Mouse (Mus musculus) ES-E14 (cell line): ENCODE data around the gene Dcaf5. TPM values are rescaled to one million over a fixed set of nuclear protein-coding genes. Genes with fewer than 3 reads are reported as not detected.

ENCODE experiments used
- DNase-seq: peaks from one replicate; pipeline ENCODE4 v3.0.0-alpha.2; 2013; ENCODE audit warnings: low read depth, low spot score
- H3K27ac ChIP-seq: 2 replicates; pipeline ENCODE4 v1.5.1; 2012; ENCODE audit warnings: low read depth, mild to moderate bottlenecking, low read length, moderate library complexity, mixed read lengths; ENCODE audit not compliant: poor library complexity, insufficient read depth, severe bottlenecking
- H3K36me3 ChIP-seq: 2 replicates; pipeline ENCODE4 v1.6.1; 2012; ENCODE audit warnings: mild to moderate bottlenecking, low read length, moderate library complexity, mixed read lengths; ENCODE audit not compliant: control insufficient read depth, poor library complexity, insufficient read depth, severe bottlenecking
- H3K4me1 ChIP-seq, 2 experiments: fragments of 150-350 bp in 1 of 2; sonication (generic) in 1 of 2; 2 replicates each; pipeline ENCODE4 v1.6.1; 2012; ENCODE audit warnings: low read length in 2 of 2, mild to moderate bottlenecking in 1 of 2, mixed read lengths in 1 of 2; ENCODE audit not compliant: control insufficient read depth in 2 of 2, insufficient read depth in 2 of 2, poor library complexity in 1 of 2
- H3K4me3 ChIP-seq, 2 experiments: fragments of 150-350 bp in 1 of 2; sonication (generic) in 1 of 2; 2 replicates each; pipeline ENCODE4 v1.5.1; 2012; ENCODE audit warnings: low read length in 2 of 2, low read depth in 1 of 2, mild to moderate bottlenecking in 1 of 2, mixed read lengths in 1 of 2; ENCODE audit not compliant: insufficient read depth in 1 of 2, poor library complexity in 1 of 2, severe bottlenecking in 1 of 2
- H3K9ac ChIP-seq: 2 replicates; pipeline ENCODE4 v1.6.1; 2012; ENCODE audit warnings: low read depth, mild to moderate bottlenecking, low read length, mixed read lengths; ENCODE audit not compliant: poor library complexity, insufficient read depth, severe bottlenecking
- H3K9me3 ChIP-seq: fragments of 150-350 bp; sonication (generic); 2 replicates; pipeline ENCODE4 v1.6.1; 2012; ENCODE audit warnings: low read depth, mild to moderate bottlenecking, low read length; ENCODE audit not compliant: control insufficient read depth, insufficient read depth
- CHD2 ChIP-seq: IDR thresholded peaks from 2 replicates; pipeline ENCODE4 v1.6.1; 2014; ENCODE audit warnings: mild to moderate bottlenecking, low read depth, low read length, inconsistent platforms
- HCFC1 ChIP-seq: IDR thresholded peaks from 2 replicates; pipeline ENCODE4 v1.6.1; 2012; ENCODE audit warnings: low read length, inconsistent platforms, borderline replicate concordance; ENCODE audit not compliant: insufficient read depth
- MAFK ChIP-seq: IDR thresholded peaks from 2 replicates; pipeline ENCODE4 v1.6.1; 2014; ENCODE audit warnings: mild to moderate bottlenecking, low read depth, low read length, inconsistent platforms; ENCODE audit not compliant: insufficient read depth
- ZC3H11A ChIP-seq: IDR thresholded peaks from 2 replicates; pipeline ENCODE4 v1.6.1; 2012; ENCODE audit warnings: low read depth, mild to moderate bottlenecking, inconsistent platforms, low read length, borderline replicate concordance
- ZNF384 ChIP-seq: IDR thresholded peaks from 2 replicates; pipeline ENCODE4 v1.6.1; 2012; ENCODE audit warnings: low read depth, low read length, inconsistent platforms
- in situ Hi-C, 2 experiments: fragments of 600-800 bp; cut with MboI; formaldehyde crosslinking; loops; one replicate each; pipeline ENCODE4 v1.15.1; 2025; ENCODE audit warnings: low sequenced_read_pairs in 2 of 2, inconsistent platforms in 1 of 2; ENCODE audit not compliant: unreplicated experiment in 2 of 2
- total RNA-seq: library from RNA; depleted of rRNA; stranded (reverse); fragments of 300-350 nt; gene quantifications from 2 replicates; pipeline ENCODE4 v1.2.3, GENCODE M21; 2012

Dcaf5 gene
- total RNA-seq, 1 experiment: 9.0 TPM

DNA sequence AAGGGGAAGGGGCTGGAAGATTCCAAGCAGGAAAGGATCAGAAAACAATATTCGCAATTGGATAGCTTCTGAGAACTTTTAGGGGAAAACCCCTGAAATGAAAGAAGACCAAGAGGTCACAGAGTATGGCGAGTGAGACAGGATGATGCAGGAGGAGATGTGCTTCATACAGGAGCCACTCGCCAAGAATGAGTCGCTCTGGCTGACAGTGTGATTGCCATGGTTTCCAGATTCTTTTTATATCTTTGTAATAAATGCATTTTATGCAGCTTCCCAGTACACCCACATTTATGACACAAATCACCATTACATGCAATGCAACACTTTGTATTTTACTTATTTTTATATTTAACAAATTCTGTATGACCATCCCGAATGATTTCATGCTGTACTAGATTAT, 49.1 kb downstream of the Dcaf5 start:
- Histone ChIP-seq H3K9ac (no peak overlapping the region), H3K9me3 (no peaks in the 10 kb centered on the region), H3K27ac (no peak overlapping the region), H3K4me3 (no peak overlapping the region), H3K4me1 (no peaks in the 10 kb centered on the region), H3K36me3 (peaks cover 4% of the 10 kb centered on the region)
- TF ChIP-seq ZNF384 (no peak), MAFK (no peak), ZC3H11A (no peak), CHD2 (no peak), HCFC1 (no peak)
- no peak for DNase-seq
- in situ Hi-C loops: no loop called here

DNA sequence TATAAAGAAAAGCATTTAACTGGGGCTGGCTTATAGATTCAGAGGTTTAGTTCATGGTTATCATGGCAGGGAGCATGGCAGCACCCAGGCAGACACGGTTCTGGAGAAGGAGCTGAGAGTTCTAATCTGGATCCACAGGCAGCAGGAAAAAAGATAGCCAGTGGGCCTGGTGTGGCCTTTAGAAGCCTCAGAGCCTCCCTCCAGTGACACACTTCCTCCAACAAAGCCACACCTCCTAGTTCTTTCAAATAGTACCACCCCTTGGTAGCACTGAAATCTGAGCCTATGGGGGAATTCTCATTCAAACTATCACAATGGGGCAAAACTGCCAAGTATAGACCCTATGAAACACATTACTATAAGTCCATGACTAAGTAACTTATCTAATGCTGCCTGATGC, 51.0 kb downstream of the Dcaf5 start:
- Histone ChIP-seq H3K36me3 (peaks cover 4% of the 10 kb centered on the region), H3K27ac (no peak overlapping the region), H3K9me3 (no peaks in the 10 kb centered on the region), H3K9ac (no peak overlapping the region), H3K4me1 (no peaks in the 10 kb centered on the region), H3K4me3 (no peak overlapping the region)
- TF ChIP-seq MAFK (no peak), ZC3H11A (no peak), HCFC1 (no peak), CHD2 (no peak), ZNF384 (no peak)
- in situ Hi-C loops: no loop called here
- DNase-seq: no peak

DNA sequence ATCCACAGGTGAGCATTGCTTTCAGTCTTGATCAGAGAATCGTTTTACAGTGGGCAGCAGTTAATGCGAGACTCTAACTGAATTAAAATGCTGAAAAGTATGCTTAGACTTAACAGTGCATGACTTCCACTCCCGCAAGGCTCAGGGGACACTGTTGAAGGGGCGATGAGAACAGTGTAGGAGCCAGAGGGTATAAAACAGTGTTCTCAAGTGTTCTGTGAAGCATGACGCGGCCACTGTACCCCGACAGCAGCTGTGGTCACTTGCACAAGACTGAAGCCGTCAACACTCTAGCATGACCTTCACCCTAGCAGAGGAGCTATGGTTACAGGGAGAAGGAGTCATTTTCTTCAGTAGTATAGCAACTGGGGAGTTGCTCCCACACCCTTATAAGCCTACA, 52.9 kb downstream of the Dcaf5 start:
- Histone ChIP-seq H3K27ac (no peak overlapping the region), H3K36me3 (no peaks in the 10 kb centered on the region; the same call in 1 of the 2 replicates), H3K9me3 (no peaks in the 10 kb centered on the region), H3K4me1 (no peaks in the 10 kb centered on the region), H3K9ac (no peak overlapping the region), H3K4me3 (no peak overlapping the region)
- no peak for DNase-seq
- no peak for TF ChIP-seq ZC3H11A
- no peak for TF ChIP-seq HCFC1
- TF ChIP-seq CHD2: no peak
- no peak for TF ChIP-seq MAFK
- no peak for TF ChIP-seq ZNF384
- in situ Hi-C loops: no loop called here

DNA sequence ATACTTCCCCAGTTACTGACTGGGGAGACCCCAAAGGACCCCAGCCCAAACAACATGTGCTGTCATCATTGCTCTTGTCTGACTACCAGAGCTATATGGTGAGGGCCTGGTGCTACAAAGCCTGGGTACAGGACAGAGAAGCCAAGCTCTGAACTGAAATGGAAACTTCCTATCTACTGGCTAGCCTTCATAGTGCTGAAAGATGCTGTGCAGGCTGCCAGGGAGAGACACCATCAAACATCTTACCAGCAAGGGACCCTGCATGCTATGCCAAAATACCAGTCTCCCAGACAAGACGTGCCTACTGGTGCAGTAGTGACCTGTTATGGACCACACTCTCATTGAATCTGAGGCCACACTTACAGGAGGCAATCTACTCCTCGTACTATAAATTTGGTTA, 53.6 kb downstream of the Dcaf5 start:
- Histone ChIP-seq H3K4me1 (no peaks in the 10 kb centered on the region), H3K4me3 (no peak overlapping the region), H3K36me3 (no peaks in the 10 kb centered on the region; the same call in 1 of the 2 replicates), H3K9ac (no peak overlapping the region), H3K27ac (no peak overlapping the region), H3K9me3 (no peaks in the 10 kb centered on the region)
- in situ Hi-C loops: no loop called here
- no peak for TF ChIP-seq ZC3H11A
- no peak for TF ChIP-seq CHD2
- no peak for TF ChIP-seq ZNF384
- TF ChIP-seq MAFK: no peak
- no peak for TF ChIP-seq HCFC1
- no peak for DNase-seq

DNA sequence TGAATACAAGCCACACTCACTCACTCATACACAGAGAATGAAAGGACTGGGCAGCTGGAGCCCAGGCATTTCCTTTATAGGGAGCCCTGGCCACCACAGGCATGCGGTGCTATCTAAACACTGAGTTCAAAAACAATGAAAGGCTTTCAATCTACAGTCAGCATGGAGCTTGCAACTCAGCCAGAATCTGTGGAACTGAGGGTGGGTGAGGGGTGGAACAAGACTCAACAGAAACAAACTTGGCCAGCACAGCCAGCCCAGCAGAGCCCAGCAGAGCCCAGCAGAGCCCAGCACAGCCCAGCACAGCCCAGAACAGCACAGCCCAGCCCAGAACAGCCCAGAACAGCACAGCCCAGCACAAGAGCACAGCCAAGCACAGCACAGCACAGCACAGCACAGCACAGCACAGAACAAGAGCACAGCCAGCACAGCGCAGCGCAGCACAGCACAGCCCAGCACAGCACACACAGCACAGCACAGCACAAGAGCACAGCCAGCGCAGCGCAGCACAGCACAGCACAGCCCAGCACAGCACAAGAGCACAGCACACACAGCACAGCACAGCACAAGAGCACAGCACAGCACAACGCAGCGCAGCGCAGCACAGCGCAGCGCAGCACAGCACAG, 56.5 kb downstream of the Dcaf5 start:
- no peak for TF ChIP-seq CHD2
- no peak for TF ChIP-seq ZC3H11A
- no peak for TF ChIP-seq HCFC1
- no peak for TF ChIP-seq MAFK
- no peak for TF ChIP-seq ZNF384
- H3K9me3 ChIP-seq: no peaks in the 10 kb centered on the region
- H3K4me3 ChIP-seq: no peak overlapping the region
- peaks cover 4% of the 10 kb centered on the region for H3K36me3 ChIP-seq
- H3K9ac ChIP-seq: no peak overlapping the region
- in situ Hi-C loops: no loop called here
- H3K4me1 ChIP-seq: no peaks in the 10 kb centered on the region
- H3K27ac ChIP-seq: no peak overlapping the region
- DNase-seq: no peak
